Mouse (Mus musculus) liver (tissue): ENCODE results near the gene Idh1.

Experiments used
- DNase-seq: peaks from one replicate; pipeline ENCODE4 v3.0.0-alpha.2; 2020; ENCODE audit warnings: mixed read lengths

The Idh1 gene

DNA sequence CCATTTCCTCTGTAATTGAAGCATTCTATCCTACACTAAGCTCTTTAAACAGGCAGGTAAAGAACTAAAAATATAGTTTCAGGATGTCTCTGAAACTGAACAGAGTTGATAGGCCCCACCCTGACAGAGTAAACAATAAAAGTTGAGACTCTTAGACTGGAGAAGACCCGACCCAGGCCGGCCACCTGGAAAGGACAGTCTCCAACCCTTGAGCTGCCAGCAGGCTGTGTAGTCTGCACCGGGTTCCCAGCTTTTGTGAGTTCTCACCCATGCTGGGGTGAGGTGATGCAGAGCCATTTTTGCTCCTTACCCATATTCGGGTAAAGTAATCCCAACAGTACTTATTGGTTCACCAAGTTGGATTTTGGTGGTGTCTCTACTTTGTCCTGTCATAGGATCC is 10.1 kb downstream of the Idh1 start:
- DNase-seq = no peak

DNA sequence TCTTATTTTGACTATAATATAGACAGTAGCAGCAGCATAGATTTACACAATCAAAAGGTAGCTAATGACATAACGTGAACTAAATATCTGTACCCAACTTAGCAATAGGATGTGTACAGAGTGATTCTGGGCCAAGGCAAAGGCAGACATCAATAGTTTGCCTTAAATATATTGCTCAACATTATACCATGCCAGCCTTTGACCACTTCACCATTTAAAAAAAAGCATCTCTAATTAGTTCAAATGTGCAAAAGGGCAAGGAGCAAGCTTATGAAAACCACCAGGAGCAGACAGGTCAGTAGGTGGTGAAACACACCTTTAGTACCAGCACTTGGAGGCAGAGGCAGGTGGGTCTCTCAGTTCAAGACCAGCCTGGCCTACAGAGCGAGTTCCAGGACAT is 12.6 kb downstream of the Idh1 start:
- no peak for DNase-seq

DNA sequence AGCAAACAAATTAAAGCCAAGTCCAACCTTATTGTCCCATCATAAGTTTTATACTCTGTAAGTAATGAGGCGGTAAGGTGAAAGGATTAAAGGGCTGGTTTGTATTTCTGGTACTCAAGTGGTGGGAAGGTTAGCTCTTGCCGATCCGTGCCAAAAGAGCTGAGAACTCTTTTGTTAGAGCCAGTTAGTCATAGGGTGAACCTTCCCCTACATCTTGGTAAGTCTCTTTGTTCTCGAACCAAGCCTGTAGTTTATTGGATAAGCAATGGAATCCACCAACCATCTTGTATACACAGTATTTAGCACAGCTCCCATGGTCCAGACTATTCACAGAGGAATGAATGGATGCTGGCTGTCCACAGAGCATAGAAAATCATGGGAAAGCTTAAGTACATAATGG is 14.7 kb downstream of the Idh1 start:
- no peak for DNase-seq

DNA sequence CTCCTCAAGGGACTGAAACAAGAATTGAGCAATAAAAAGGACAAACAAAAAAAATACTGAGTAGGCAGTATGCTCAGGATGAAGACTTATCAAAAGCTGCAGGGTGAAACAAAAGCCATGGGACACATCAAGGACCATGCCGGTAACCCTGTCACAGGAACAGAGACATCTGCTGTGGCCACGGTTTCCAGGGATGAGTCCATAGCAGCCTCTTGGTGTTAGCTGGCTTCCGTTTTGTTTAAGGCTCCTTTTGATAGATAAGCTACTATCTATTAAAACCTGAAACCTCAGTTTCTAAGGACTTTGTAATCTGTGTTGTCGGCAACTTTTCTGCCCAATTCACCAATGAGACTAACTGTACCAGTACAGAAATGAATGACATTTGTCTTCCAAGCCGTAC is 16.4 kb downstream of the Idh1 start:
- DNase-seq = no peak

DNA sequence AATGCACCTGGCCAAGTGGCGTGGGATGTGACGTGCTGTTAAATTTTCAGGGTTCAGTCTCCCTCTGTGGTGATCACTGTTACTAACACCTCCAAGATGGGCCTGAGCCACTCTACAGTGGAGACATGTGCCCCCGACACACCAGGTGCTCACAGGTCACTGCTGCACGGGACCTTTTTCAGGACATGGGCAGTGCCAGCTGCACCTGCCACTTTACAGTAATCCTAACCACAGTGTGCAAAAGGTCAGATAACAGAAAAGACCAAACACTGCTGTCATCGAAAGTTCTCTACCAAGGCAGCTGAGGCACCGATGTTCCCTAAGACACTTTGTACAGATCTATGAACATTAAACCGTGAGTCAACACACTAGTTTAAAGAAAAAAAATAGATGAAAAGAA is 16.8 kb downstream of the Idh1 start:
- no peak for DNase-seq

DNA sequence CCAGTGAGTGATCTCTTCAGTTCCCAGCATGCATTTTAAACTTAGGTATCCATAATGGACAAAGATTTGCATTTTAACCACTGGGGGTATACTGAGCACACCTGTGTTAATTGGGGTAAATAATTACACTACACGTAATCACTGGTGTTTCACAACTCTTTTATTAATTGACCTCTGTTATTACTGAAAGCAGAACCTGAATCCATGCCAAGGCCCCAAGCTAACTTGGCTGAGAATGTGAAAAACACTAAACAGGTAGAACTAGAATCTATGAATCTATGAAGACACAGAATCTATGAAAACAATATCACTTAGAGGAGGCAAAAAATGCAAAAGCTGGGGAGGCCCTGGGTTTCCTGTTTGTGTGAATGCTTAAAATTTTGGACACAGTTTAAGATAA is 18.8 kb downstream of the Idh1 start:
- DNase-seq = no peak

DNA sequence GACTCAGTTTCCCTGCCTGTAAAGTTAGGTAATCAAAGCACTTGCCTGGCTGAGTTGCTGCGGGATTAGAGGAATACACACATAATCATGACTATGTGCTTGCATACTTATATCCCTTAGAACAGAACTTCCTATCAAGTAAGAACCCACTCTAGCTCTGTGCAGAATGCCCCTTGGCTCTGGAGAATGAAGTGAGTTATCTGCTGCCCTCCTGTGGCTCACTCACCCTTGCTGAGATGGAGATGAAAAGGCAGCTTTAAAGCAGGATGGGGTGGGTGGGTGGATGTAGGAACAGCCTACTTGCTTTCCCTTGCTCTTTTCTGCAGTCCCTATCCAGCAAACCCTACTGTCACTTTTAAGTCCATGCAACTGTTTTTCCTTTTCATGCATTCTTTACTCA is 24.1 kb downstream of the Idh1 start:
- no peak for DNase-seq

DNA sequence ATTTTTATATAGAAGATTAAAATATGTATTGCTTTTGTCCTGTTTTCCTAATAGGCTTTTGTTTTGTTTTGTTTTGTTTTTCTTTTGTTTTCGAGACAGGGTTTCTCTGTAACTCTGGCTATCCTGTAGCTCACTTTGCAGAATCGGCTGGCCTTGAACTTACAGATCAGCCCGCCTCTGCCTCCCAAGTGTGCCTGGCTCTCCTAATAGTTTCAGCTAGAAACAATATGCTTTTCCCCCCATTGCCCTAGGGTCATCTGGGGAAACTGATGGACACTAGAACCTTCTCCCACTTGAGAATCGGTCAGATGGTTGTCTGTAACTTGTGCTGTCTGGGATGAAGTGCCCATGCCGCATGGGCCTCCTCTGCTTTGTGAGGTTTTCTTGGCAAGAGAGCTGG is 30.2 kb downstream of the Idh1 start:
- no peak for DNase-seq

DNA sequence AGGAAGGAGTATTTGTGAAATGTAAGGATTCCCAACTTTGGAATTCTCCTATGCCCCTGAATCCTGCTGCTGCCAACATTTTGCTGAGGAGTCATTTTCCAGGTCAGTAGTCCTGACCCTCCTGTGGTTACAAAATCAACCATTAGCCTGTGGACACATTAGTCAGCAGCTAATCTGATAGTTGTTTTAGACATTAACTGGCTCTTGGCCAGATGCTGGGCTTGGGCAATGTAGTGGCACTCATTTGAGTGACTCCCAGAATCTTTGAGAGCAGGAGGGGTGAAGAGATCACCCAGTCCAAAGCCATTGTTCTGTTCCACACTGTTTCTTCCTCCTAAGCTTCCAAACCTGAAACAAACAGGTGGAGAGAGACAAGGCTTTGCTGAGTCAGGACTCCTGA is 31.5 kb downstream of the Idh1 start:
- no peak for DNase-seq

DNA sequence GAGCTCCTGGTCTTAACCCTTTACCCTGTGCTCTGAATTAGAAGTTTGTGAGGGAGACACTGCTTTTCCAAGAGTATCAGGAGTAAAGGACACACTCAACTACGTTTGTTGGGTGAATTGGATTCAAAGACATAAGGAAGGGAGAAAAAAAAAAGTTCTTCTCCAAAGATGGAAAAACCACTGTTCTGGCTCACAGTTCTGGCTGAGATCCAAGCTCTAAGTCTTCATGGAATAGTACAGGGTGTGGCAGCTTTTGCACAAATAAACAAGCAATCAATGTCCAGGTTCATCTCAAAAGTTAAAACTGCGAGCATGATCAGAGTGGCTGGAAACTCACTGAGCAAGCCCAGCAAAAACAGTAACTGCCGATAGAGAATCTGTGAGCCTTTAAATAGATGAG is 38.3 kb downstream of the Idh1 start:
- no peak for DNase-seq

DNA sequence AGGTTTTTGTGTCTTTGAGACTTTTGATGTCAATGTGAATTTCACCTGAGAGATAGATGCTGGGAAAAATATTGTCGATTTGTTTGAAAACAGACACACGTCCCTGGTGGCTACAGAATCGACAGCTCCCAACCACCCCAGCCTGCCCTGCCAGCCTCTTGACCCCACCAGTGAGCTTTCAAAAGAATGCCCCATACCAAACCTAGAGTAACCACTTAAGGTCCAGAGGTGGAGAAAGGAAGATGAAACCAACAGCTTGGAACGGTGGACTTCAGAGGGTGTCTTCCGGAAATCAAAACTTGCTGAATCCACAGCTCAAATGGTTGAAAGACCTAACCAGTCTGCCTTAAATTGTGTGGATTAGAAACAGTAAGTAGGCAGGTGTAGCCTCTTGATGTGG is 39.0 kb downstream of the Idh1 start:
- DNase-seq = no peak

DNA sequence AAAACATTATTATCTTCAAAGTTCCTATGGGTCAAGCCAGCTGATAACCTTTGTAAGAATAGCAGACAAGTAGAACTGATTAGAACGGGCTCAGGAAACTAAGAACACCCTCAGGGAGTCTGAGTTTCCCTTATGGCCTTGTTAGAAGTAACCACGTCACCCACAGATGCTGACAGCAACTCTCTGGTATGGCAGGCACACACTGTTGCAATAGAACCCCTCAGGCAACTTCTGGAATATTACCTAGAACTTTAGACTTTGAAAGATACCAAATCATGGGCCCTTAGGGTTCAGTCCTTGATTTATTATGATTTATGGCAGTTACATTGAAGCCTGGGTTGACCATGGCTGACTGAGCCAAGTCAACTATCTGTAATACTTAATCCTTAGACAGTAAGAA is 39.7 kb downstream of the Idh1 start:
- DNase-seq = no peak

DNA sequence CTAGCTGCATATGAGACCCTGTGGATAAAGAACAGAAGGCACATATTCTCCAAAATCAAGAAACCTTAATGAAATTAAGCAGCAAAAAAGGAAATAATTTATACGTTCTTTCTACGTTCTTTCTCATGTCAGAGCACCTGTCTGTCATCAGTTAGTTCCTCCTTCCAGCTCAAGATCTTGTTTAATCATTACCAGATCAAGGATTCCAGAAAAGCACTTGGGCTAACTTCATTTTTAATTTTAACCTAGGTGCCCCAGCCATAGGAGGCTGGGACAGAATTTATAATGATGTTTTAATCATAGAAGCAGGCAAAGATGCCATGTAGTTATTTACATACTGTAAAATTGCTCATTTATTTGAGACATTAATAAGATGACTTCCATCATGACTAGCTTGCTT is 41.5 kb downstream of the Idh1 start:
- DNase-seq = no peak

DNA sequence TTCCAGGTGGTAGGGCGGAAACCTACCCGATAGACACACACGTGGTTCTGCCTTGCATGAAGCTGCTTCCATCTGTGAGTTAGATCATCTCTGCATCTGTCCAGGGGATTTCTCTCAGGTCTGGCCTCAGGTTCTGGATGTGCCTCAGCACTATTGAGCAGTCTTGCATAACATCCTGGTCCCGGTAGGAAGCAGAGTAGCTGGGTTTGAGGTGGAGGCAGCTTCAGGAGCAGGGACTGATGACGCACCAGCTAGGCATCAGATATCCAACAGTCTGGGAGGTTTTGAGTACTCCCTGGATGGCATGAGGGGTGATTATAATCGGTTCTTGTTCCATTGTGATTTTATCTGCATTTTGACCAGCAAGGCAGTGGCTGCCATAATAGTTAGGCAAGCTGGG is 48.7 kb downstream of the Idh1 start:
- no peak for DNase-seq

DNA sequence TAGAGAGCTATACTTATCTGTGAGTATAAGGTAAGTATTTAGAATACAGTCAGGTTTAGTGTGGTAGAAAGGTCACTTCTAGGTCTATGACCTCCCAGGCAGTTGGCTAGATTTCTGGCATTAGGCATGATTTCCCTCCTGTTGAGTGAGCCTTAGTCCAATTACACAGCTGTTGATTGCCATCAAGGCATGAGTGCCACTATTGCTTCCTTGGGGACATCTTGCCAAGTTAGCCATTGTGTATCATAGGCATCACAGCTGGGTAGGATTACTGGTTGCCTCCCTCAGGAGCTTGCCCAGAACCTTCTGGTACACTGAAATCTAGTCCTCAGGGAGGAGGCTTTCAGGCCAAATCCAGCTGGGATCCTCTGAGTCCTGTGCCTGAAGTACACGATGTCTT is 53.5 kb downstream of the Idh1 start:
- no peak for DNase-seq

DNA sequence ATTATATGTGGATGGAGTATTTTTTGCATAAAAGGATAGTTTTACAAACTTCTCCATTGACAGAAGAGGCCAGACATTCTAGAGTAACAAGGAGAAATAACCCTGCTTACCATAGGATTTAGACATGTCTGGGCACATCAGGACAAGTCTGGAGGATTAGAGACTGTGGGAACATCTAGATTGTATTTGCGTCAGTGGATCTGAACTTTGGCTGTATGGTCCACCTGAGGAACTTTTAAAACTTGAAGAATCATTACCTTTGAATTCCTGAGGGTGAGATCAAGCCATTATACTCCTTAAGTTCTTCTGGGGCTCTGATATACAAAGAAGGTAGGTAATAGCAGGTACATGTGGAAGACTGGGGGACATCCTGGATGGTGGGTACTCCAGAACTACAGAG is 54.6 kb downstream of the Idh1 start:
- DNase-seq = no peak

DNA sequence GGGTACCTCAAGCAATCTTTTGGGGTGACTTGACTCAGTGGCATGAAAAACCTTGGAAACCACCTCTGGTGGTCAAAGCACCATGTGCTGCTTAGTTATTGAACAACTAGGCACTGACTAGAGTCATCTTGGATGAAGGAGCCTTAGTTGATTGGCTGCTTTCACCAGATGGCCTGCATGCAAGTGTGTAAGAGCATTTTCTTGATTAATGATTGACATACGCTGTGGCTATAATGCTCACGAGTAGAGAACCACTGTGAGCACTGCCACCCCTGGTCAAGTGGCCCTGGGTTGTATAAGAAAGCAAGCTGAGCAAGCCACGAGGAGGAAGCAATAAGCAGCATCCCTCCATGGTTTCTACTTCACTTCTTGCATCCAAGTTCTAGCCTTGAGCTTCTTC is 56.1 kb downstream of the Idh1 start:
- DNase-seq = no peak

DNA sequence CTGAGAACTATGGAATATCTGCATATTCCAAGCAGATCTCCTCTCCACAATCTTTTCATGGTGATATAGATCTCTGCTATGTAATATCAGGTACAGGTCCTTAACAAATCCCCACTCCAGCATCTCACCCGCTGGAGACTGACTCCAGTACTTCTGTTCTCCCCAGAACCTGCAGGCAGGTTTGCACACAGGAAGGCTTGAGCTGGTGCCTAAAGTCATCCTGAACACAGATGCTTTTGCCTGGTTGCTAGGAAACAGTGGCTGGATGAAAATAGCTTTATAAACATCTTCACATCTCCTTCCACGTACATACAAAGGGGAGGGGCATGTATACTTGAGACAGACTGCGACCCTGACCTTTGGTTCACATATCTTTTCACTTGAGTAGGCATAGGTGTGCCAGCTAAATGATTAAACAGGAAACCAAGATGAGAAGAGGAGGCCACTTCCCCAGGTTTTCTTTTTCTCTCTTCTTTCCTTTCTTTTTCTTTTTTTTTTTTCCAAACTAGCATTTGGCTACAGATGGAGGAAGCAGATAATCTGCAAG is 56.6 kb downstream of the Idh1 start:
- DNase-seq = no peak

DNA sequence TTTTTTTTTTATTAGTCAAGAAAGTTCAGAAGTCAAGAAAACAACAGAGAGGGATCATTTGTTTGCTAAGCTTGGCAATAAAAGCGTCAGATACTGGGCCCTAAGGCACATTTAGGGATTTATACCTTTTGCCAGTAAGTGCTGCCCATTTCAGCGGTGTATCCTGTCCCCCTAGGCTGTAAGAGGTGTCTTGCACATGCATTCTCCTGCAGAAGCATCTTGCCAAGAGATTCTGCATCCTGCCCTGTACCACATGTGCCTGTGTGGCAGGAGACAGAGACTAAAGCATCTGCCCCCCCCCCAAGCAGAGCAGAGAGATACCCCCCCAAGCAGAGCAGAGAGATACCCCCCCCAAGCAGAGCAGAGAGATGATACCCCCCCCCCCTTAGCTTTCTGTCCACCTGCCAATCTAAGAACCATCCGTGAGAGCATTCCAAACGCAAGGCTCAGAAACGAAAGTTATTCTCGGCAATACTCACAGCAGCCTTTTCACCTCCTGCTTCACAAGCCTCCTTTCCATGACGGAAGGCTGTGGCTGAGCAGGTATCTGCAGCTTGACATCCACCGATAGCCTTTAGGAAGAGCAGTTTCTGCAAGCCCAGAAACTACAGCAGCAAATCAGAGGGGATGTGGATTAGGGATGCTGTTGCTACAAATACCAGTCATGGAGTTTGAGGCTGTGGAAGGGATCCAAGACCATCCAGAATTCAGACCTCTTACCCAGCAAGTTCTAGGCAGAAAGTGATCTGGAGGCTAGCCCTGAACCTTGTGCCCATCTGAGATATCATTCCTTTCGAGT is 63.5 kb downstream of the Idh1 start, which contains the start of gene D630023F18Rik:
Gene D630023F18Rik (minus strand): TSS at position 641 of the 799 bp plus-strand sequence.
- no peak for DNase-seq

DNA sequence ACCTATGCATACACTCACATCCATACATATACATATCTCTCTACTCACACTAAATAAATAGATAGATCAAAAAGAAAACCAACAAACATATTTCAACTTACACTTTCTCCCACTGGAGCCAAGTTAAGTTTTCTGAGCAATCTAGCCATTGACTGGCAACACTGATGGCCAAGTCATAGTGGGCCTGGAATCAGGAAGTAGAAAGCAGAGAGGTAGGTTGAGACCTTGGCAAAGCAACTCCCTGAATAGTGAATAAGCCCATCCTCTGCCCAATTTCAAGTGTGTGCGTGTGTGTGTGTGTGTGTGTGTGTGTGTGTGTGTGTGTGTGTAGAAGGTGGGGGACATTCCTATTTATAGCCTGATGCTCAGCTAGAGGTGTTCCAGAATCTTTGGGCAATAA is 66.9 kb downstream of the Idh1 start, which contains the start of gene Gm28845:
Gene Gm28845 (minus strand): TSS at position 121 of the 400 bp plus-strand sequence.
- no peak for DNase-seq

DNA sequence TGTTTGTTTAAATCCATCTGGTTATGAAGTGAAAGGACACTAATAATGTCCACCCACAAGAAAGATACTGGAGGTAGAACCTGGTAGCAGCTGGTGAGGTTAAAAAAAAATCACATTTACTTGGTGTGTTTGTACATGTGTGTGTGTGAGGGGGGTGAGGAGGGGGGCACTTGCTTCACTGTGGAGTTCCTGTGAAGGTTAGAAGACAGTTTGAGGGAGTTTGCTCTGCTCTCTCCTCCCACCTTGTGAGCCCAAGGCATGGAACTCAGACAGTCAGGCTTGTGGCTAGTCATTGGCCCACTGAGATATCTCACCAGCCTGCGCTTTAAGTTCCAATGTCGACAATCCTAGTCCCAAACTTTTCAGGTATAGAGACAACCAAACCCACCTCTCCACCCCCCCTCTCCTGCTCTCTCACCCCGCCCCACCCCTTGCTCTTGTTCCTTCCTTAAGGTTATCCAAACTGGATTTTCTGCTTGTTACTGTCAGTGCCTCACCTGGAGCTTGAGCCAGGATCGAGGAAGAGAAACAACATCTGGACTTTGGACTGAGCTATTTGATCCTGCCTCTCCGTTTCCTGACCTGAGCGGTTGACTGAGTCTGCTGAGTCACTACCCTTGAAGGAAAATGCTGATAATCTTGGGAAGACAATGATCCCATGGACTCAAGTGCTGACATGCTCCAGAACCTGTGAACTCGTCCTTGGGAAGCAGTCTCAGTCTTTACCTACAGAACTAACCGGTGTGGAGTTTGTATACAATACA is 68.0 kb downstream of the Idh1 start:
- DNase-seq = no peak

DNA sequence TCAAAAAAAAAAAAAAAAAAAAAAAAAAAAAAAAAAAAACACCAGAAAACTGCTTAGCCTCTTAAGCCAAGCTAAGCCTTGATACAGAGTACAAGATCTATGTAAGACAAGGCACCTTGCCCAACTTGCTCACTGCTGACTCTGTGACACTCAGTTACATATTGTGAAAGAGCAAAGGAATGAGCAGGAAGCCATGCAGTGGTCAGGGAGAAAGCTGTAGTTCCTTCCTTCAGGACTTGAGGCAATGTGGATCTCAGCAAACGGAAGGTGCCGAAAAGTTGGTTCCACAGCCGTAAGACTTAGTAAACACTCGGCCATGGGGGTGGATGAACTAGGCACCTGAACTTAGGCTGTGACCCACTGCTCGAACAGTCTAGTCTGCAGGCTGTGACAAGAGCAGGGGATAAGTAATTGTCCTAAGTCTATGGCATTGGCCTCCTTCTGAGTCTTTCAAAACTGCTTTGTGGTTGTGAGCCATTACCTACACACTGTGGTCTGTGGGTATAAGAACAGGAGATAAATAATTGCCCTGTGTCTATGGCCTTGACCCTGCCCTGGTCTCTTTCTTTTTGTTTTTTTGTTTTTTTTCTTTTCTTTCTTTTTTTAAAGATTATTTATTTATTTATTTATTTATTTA is 72.6 kb downstream of the Idh1 start:
- DNase-seq = no peak

DNA sequence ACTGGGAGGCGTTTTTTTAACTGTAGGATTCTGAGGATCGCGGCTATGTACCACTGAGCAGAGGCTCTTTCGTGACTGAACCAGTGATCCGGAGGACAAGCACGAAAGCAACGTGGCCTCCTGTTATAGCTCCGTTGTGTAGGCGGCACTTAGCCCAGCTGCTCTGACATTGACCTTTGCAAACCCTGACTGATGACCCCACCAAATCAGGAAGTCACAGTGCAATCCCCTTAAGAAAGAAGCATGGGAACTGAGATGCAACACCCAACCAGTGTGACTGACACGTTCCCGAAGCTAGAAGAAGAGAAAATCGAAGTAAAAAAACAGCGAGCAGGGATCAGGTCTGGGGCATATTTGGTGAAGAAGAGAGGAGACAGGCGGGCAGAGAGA is 73.5 kb downstream of the Idh1 start:
- no peak for DNase-seq
